Mouse (Mus musculus) liver, embryonic 13.5 days (tissue): ENCODE results near the gene Gusb. TPM values are rescaled to one million over a fixed set of nuclear protein-coding genes. Genes with fewer than 3 reads are reported as not detected.

ENCODE experiments used
- ATAC-seq: fragments of 200-750 bp; cut with Nextera tagmentation; 2 replicates; pipeline ENCODE4 v1.8.0; 2017; ENCODE audit warnings: low read depth, mild to moderate bottlenecking, moderate number of reproducible peaks, moderate library complexity
- DNase-seq: peaks from one replicate; pipeline ENCODE4 v3.0.0; 2022
- H3K27ac ChIP-seq: fragments of 300-500 bp; sonication (generic); 2 replicates; pipeline ENCODE4 v1.5.1; 2015; ENCODE audit warnings: moderate library complexity, mild to moderate bottlenecking, inconsistent platforms
- H3K27me3 ChIP-seq: fragments of 300-500 bp; sonication (generic); 2 replicates; pipeline ENCODE4 v1.6.1; 2015; ENCODE audit warnings: mild to moderate bottlenecking, inconsistent platforms
- H3K36me3 ChIP-seq: fragments of 300-500 bp; sonication (generic); 2 replicates; pipeline ENCODE4 v1.6.1; 2015; ENCODE audit warnings: mild to moderate bottlenecking, inconsistent platforms
- H3K4me1 ChIP-seq: fragments of 300-500 bp; sonication (generic); replicated peaks from 2 replicates; pipeline ENCODE4 v1.6.1; 2015; ENCODE audit warnings: inconsistent platforms
- H3K4me2 ChIP-seq: fragments of 300-500 bp; sonication (generic); 2 replicates; pipeline ENCODE4 v1.6.1; 2015; ENCODE audit warnings: inconsistent platforms, mild to moderate bottlenecking, moderate library complexity
- H3K4me3 ChIP-seq: fragments of 300-500 bp; sonication (generic); replicated peaks from 2 replicates; pipeline ENCODE4 v1.5.1; 2015; ENCODE audit warnings: mild to moderate bottlenecking, inconsistent platforms
- H3K9ac ChIP-seq: fragments of 300-500 bp; sonication (generic); 2 replicates; pipeline ENCODE4 v1.6.1; 2015; ENCODE audit warnings: mild to moderate bottlenecking, inconsistent platforms
- H3K9me3 ChIP-seq: fragments of 300-500 bp; sonication (generic); replicated peaks from 2 replicates; pipeline ENCODE4 v1.6.1; 2016; ENCODE audit warnings: inconsistent platforms
- WGBS: fragments of 180-500 bp; shearing (Covaris S2); methylation state at CpG from one replicate; pipeline ENCODE4 v1.1.7; 2015; ENCODE audit not compliant: insufficient replicate concordance; 5-methylcytosine and 5-hydroxymethylcytosine counted together
- polyA plus RNA-seq: library from polyadenylated mRNA; unstranded; fragments of >200 nt; fragmentation: Nextera tagmentation; extraction: Ambion mirVana; gene quantifications from 2 replicates; pipeline ENCODE4 v1.2.1, GENCODE M21; 2015

Gusb gene
- polyA plus RNA-seq, 1 experiment from 2014 or later = 42.0 TPM

GRCm38 (mm10) chr5:130000735-130001134 lies 2.1 kb downstream of the Gusb start:
- WGBS = 71% methylated on average over 12 of the region's 12 CpGs
- 0 out of 2 replicates have a peak overlapping the region, but pooled peaks have one; percentile 76 for H3K27ac ChIP-seq
- DNase-seq (no peak), ATAC-seq (no peak)
- no peaks in the 10 kb centered on the region for H3K27me3 ChIP-seq
- no peak overlapping the region for H3K9ac ChIP-seq
- H3K36me3 ChIP-seq = peaks cover 29% of the 10 kb centered on the region
- no peak overlapping the region for H3K4me3 ChIP-seq
- peak overlapping the region; percentile 88 for H3K4me2 ChIP-seq
- peaks cover 41% of the 10 kb centered on the region for H3K4me1 ChIP-seq
- H3K9me3 ChIP-seq = no peaks in the 10 kb centered on the region

GRCm38 (mm10) chr5:129999097-129999496 lies 3.8 kb downstream of the Gusb start:
- no peak overlapping the region for H3K9ac ChIP-seq
- no peak overlapping the region for H3K4me2 ChIP-seq
- H3K27me3 ChIP-seq = no peaks in the 10 kb centered on the region
- 43% methylated on average over 4 of the region's 4 CpGs for WGBS
- peaks cover 42% of the 10 kb centered on the region for H3K4me1 ChIP-seq
- H3K36me3 ChIP-seq = peaks cover 37% of the 10 kb centered on the region
- DNase-seq (no peak), ATAC-seq (no peak)
- no peaks in the 10 kb centered on the region for H3K9me3 ChIP-seq
- H3K4me3 ChIP-seq = no peak overlapping the region
- H3K27ac ChIP-seq = no peak overlapping the region

GRCm38 (mm10) chr5:129997700-129998099 lies 5.1 kb downstream of the Gusb start:
- H3K27me3 ChIP-seq = no peaks in the 10 kb centered on the region
- H3K4me3 ChIP-seq = no peak overlapping the region
- 74% methylated on average over 19 of the region's 19 CpGs for WGBS
- DNase-seq = no peak
- no peaks in the 10 kb centered on the region for H3K9me3 ChIP-seq
- no peak overlapping the region for H3K9ac ChIP-seq
- H3K27ac ChIP-seq = no peak overlapping the region
- ATAC-seq = no peak
- no peak overlapping the region for H3K4me2 ChIP-seq
- H3K36me3 ChIP-seq = peaks cover 51% of the 10 kb centered on the region
- H3K4me1 ChIP-seq = peaks cover 46% of the 10 kb centered on the region

- H3K4me3 ChIP-seq = no peak overlapping the region
- H3K27me3 ChIP-seq = no peaks in the 10 kb centered on the region
- H3K9me3 ChIP-seq = no peaks in the 10 kb centered on the region
- no peak for ATAC-seq
- H3K4me1 ChIP-seq = peaks cover 52% of the 10 kb centered on the region
- WGBS = 85% methylated on average over 7 of the region's 7 CpGs
- DNase-seq = no peak
- H3K4me2 ChIP-seq = no peak overlapping the region
- no peak overlapping the region for H3K9ac ChIP-seq
- H3K36me3 ChIP-seq = peaks cover 54% of the 10 kb centered on the region
- 0 out of 2 replicates have a peak overlapping the region, but pooled peaks have one; percentile 92 for H3K27ac ChIP-seq
Measured at GRCm38 (mm10) chr5:129994989-129995388, 7.9 kb downstream of the Gusb start.

GRCm38 (mm10) chr5:129993374-129993773 lies 9.5 kb downstream of the Gusb start:
- H3K9ac ChIP-seq = peak overlapping the region; percentile 63
- peak; percentile 54 for ATAC-seq
- 68% methylated on average over 14 of the region's 14 CpGs for WGBS
- H3K4me1 ChIP-seq = peaks cover 48% of the 10 kb centered on the region
- DNase-seq = no peak
- peak overlapping the region; percentile 49 for H3K4me2 ChIP-seq
- no peaks in the 10 kb centered on the region for H3K27me3 ChIP-seq
- peak overlapping the region; percentile 92 for H3K27ac ChIP-seq
- H3K4me3 ChIP-seq = peak overlapping the region; percentile 45
- H3K36me3 ChIP-seq = peaks cover 66% of the 10 kb centered on the region
- H3K9me3 ChIP-seq = no peaks in the 10 kb centered on the region

- Histone ChIP-seq H3K9me3 (no peaks in the 10 kb centered on the region), H3K27ac (peak overlapping the region; percentile 92), H3K9ac (0 out of 2 replicates have a peak overlapping the region, but pooled peaks have one; percentile 47), H3K36me3 (peaks cover 69% of the 10 kb centered on the region), H3K4me3 (peak overlapping the region; percentile 45), H3K4me1 (peaks cover 47% of the 10 kb centered on the region), H3K4me2 (peak overlapping the region; percentile 35), H3K27me3 (no peaks in the 10 kb centered on the region)
- ATAC-seq = peak; percentile 93
- WGBS = 39% methylated on average over 5 of the region's 5 CpGs
- DNase-seq = peak; percentile 70
Measured at GRCm38 (mm10) chr5:129991898-129992297, 11.0 kb downstream of the Gusb start.

GRCm38 (mm10) chr5:129989376-129989775 lies 13.5 kb downstream of the Gusb start:
- peaks cover 53% of the 10 kb centered on the region for H3K4me1 ChIP-seq
- peak overlapping the region; percentile 40 for H3K27ac ChIP-seq
- no peak for ATAC-seq
- no peak overlapping the region for H3K4me3 ChIP-seq
- 86% methylated on average over 13 of the region's 13 CpGs for WGBS
- H3K27me3 ChIP-seq = no peaks in the 10 kb centered on the region
- H3K36me3 ChIP-seq = peaks cover 62% of the 10 kb centered on the region
- no peak overlapping the region for H3K9ac ChIP-seq
- no peaks in the 10 kb centered on the region for H3K9me3 ChIP-seq
- no peak overlapping the region for H3K4me2 ChIP-seq
- no peak for DNase-seq

GRCm38 (mm10) chr5:129980216-129980615 lies 22.6 kb downstream of the Gusb start:
- H3K36me3 ChIP-seq = peaks cover 30% of the 10 kb centered on the region
- H3K4me3 ChIP-seq = peak overlapping the region; percentile 12
- DNase-seq (no peak), ATAC-seq (peak; percentile 39)
- H3K27ac ChIP-seq = peak overlapping the region; percentile 97
- WGBS = 35% methylated on average over 3 of the region's 3 CpGs
- H3K27me3 ChIP-seq = no peaks in the 10 kb centered on the region
- H3K9me3 ChIP-seq = no peaks in the 10 kb centered on the region
- H3K9ac ChIP-seq = peak overlapping the region; percentile 66
- peaks cover 63% of the 10 kb centered on the region for H3K4me1 ChIP-seq
- H3K4me2 ChIP-seq = peak overlapping the region; percentile 53

GRCm38 (mm10) chr5:129978608-129979007 lies 24.2 kb downstream of the Gusb start:
- 51% methylated on average over 5 of the region's 5 CpGs for WGBS
- peak overlapping the region; percentile 13; the same call in 1 of the 2 replicates for H3K4me2 ChIP-seq
- no peak for DNase-seq
- H3K9ac ChIP-seq = peak overlapping the region; percentile 49
- H3K4me3 ChIP-seq = no peak overlapping the region
- peaks cover 75% of the 10 kb centered on the region for H3K4me1 ChIP-seq
- peaks cover 22% of the 10 kb centered on the region for H3K36me3 ChIP-seq
- H3K27ac ChIP-seq = peak overlapping the region; percentile 97
- H3K27me3 ChIP-seq = no peaks in the 10 kb centered on the region
- peak; percentile 33 for ATAC-seq
- H3K9me3 ChIP-seq = no peaks in the 10 kb centered on the region

- 49% methylated on average over 4 of the region's 4 CpGs for WGBS
- Histone ChIP-seq H3K36me3 (peaks cover 16% of the 10 kb centered on the region), H3K27ac (peak overlapping the region; percentile 97), H3K4me3 (peak overlapping the region; percentile 26; the same call in 1 of the 2 replicates), H3K9me3 (no peaks in the 10 kb centered on the region), H3K4me1 (peaks cover 81% of the 10 kb centered on the region), H3K4me2 (peak overlapping the region; percentile 53), H3K27me3 (no peaks in the 10 kb centered on the region), H3K9ac (peak overlapping the region; percentile 74)
- ATAC-seq = peak; percentile 64
- no peak for DNase-seq
Measured at GRCm38 (mm10) chr5:129977768-129978167, 25.1 kb downstream of the Gusb start.

GRCm38 (mm10) chr5:129974866-129975311 lies 28.0 kb downstream of the Gusb start:
- no peak overlapping the region for H3K4me3 ChIP-seq
- 12% methylated on average over 4 of the region's 4 CpGs for WGBS
- peak; percentile 60 for DNase-seq
- peaks cover 83% of the 10 kb centered on the region for H3K4me1 ChIP-seq
- peaks cover 21% of the 10 kb centered on the region for H3K36me3 ChIP-seq
- no peaks in the 10 kb centered on the region for H3K9me3 ChIP-seq
- peak overlapping the region; percentile 25 for H3K4me2 ChIP-seq
- ATAC-seq = peak; percentile 89
- H3K9ac ChIP-seq = peak overlapping the region; percentile 59
- H3K27ac ChIP-seq = peak overlapping the region; percentile 96
- H3K27me3 ChIP-seq = no peaks in the 10 kb centered on the region

GRCm38 (mm10) chr5:129974354-129974753 lies 28.5 kb downstream of the Gusb start:
- DNase-seq (no peak), ATAC-seq (peak; percentile 18; the same call in 1 of the 2 replicates)
- Histone ChIP-seq H3K27ac (peak overlapping the region; percentile 96), H3K4me2 (peak overlapping the region; percentile 25), H3K9ac (peak overlapping the region; percentile 59), H3K27me3 (no peaks in the 10 kb centered on the region), H3K36me3 (peaks cover 21% of the 10 kb centered on the region), H3K4me1 (peaks cover 79% of the 10 kb centered on the region), H3K9me3 (no peaks in the 10 kb centered on the region), H3K4me3 (no peak overlapping the region)
- WGBS = 39% methylated on average over 4 of the region's 4 CpGs
